Mouse (Mus musculus): ENCODE measurements around the gene Fbxl19.

The Fbxl19 gene

GRCm38 (mm10) chr7:127801010-127801621 is 56.8 kb downstream of the Fbxl19 start:
- peak; percentile 52 for DNase-seq (ENCODE audit: low read depth)

- DNase-seq (ENCODE audit: low read depth), result no peak
Observed at GRCm38 (mm10) chr7:127802313-127802712, 58.0 kb downstream of the Fbxl19 start.

- no peak for DNase-seq (ENCODE audit: low read depth)
Observed at GRCm38 (mm10) chr7:127808821-127809220, 64.5 kb downstream of the Fbxl19 start.

GRCm38 (mm10) chr7:127809846-127810245 is 65.5 kb downstream of the Fbxl19 start:
- DNase-seq (ENCODE audit: low read depth), result no peak

GRCm38 (mm10) chr7:127810650-127811049 is 66.3 kb downstream of the Fbxl19 start:
- DNase-seq (ENCODE audit: low read depth), result no peak

- DNase-seq (ENCODE audit: low read depth), result no peak
Observed at GRCm38 (mm10) chr7:127811240-127811639, 66.9 kb downstream of the Fbxl19 start.

- DNase-seq (ENCODE audit: low read depth), result no peak
Observed at GRCm38 (mm10) chr7:127812292-127812691, 67.9 kb downstream of the Fbxl19 start.

GRCm38 (mm10) chr7:127813821-127814220 is 69.5 kb downstream of the Fbxl19 start:
- no peak for DNase-seq (ENCODE audit: low read depth)

- no peak for DNase-seq (ENCODE audit: low read depth)
Observed at GRCm38 (mm10) chr7:127814241-127814921, 70.0 kb downstream of the Fbxl19 start.

GRCm38 (mm10) chr7:127815116-127815665 is 70.8 kb downstream of the Fbxl19 start:
- no peak for DNase-seq (ENCODE audit: low read depth)

- no peak for DNase-seq (ENCODE audit: low read depth)
Observed at GRCm38 (mm10) chr7:127815954-127816821, 71.8 kb downstream of the Fbxl19 start.

GRCm38 (mm10) chr7:127817053-127817452 is 72.7 kb downstream of the Fbxl19 start:
- no peak for DNase-seq (ENCODE audit: low read depth)

- DNase-seq (ENCODE audit: low read depth), result no peak
Observed at GRCm38 (mm10) chr7:127817776-127818175, 73.4 kb downstream of the Fbxl19 start.
